Mouse (Mus musculus): ENCODE measurements around the gene Epb41.

DNA sequence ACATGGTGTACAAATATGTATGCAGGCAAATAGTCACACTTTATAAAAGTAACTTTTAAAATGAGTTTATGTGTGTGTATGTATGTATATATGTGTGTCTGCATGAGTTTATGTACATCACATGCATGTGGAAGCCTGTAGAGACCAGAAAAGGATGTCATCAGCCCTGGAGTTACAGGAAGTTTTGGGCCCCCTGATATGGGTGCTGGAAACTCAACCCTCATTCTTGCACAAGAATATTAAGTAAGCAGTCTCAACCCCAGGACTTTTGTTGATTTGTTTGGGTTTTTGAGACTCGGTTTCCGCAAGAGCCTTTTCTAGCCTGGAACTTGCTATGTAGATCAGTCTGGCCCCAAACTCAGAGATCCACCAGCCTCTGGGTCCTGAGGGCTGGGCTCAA is 15.6 kb downstream of the Epb41 start:
- no peak for TF ChIP-seq POLR2A (IDR thresholded peaks at IDR 0.05; ENCODE audit: borderline replicate concordance, low read depth, low read length)
- TF ChIP-seq CTCF (IDR thresholded peaks at IDR 0.05; ENCODE audit: low read depth, low read length), result no peak
